Mouse (Mus musculus): Measurements from ENCODE around the gene Optn.

- TF ChIP-seq CTCF (IDR thresholded peaks at IDR 0.05; ENCODE audit: extremely low read depth, insufficient read length, insufficient replicate concordance, low read depth, low read length): no peak
- TF ChIP-seq POLR2A (IDR thresholded peaks at IDR 0.05; ENCODE audit: low read depth, low read length): no peak
Observed at GRCm38 (mm10) chr2:5043476-5043761, 20.4 kb downstream of the Optn start.

Data from small intestine, adult 2 months (tissue).